ENCODE assay signal across 17 mouse cellular contexts in genomic region chr2:75445189-75445588, GRCm38 (mm10).
DNase-seq lines count a peak whose midpoint lies in the region; TF ChIP-seq lines count a peak whose summit lies in the region.
"Had no signal": no experiment of that assay in that cellular context is flagged by ENCODE, and none has a peak within 500 bp of the region (broad histone marks: within the 10 kb centered on the region; RNA-seq: fewer than 3 reads in every experiment).

No protein-coding gene starts in this region.

- peak; percentile 65 for DNase-seq in MEL (ENCODE audit: low read depth, low spot score)
- no peak for DNase-seq in retina, postnatal 1 day
- DNase-seq: adrenal gland, adult 2 months; adrenal gland, adult 8-10 months; adrenal gland, postnatal 10 days; adrenal gland, postnatal 14 days; adrenal gland, postnatal 25 days; adrenal gland, postnatal 36 days; B cell, adult 2 months; cerebellum, adult 11 months; cerebellum, adult 11-12 months; cerebellum, adult 18-20 months; cerebellum, adult 2 months; cerebellum, adult 8-10 months had no signal

- TF ChIP-seq CTCF in MEL (IDR thresholded peaks at IDR 0.05 in 2 of 3, conservative IDR thresholded peaks at IDR 0.05 in 1 of 3; ENCODE audit: control insufficient read depth in 1 of 3, insufficient read depth in 1 of 3, low read depth in 2 of 3, low read length in 3 of 3, poor library complexity in 1 of 3, severe bottlenecking in 1 of 3), result no peak

- H3K36me3 ChIP-seq in MEL (ENCODE audit: control insufficient read depth in 1 of 2, insufficient read depth in 2 of 2, low read length in 2 of 2), result peaks cover 0 to 61% of the 10 kb centered on the region in 2 experiments; a peak in 2 of 4 replicates
- H3K36me3 ChIP-seq: G1E had no signal

- H3K9ac ChIP-seq in MEL (ENCODE audit: control insufficient read depth, low read depth, low read length, poor library complexity, severe bottlenecking), result peak overlapping the region; percentile 40

- H3K27ac ChIP-seq in MEL (ENCODE audit: control insufficient read depth, low read depth, low read length), result peak overlapping the region; percentile 79

- no peaks in the 10 kb centered on the region for H3K27me3 ChIP-seq in MEL (ENCODE audit: control insufficient read depth in 1 of 2, insufficient read depth in 2 of 2, low read length in 2 of 2)
- H3K27me3 ChIP-seq: CH12.LX, Patski had no signal

- no peaks in the 10 kb centered on the region for H3K9me3 ChIP-seq in MEL (replicated peaks; ENCODE audit: insufficient read depth, low read length)
- H3K9me3 ChIP-seq: G1E had no signal

- H3K79me2 ChIP-seq in MEL (ENCODE audit: control insufficient read depth, insufficient read depth, low read length, poor library complexity), result no peaks in the 10 kb centered on the region

- peak in 1 of 2 experiments; percentile 51; a peak in 2 of 4 replicates for TF ChIP-seq POLR2A in MEL (IDR thresholded peaks at IDR 0.05; ENCODE audit: control insufficient read depth in 1 of 2, insufficient read depth in 1 of 2, low read depth in 1 of 2, low read length in 2 of 2, poor library complexity in 1 of 2)

- H3K4me3 ChIP-seq in MEL (ENCODE audit: control insufficient read depth in 1 of 2, insufficient read depth in 1 of 2, low read depth in 2 of 2, low read length in 2 of 2), result no peak overlapping the region

- peak; percentile 59 to 79 for TF ChIP-seq EP300 in MEL (IDR thresholded peaks at IDR 0.05; ENCODE audit: low read depth in 1 of 2, low read length in 2 of 2)

- no peak for TF ChIP-seq RAD21 in MEL (IDR thresholded peaks at IDR 0.05; ENCODE audit: low read depth, low read length)

- H3K4me1 ChIP-seq in MEL (ENCODE audit: control insufficient read depth in 1 of 2, insufficient read depth in 2 of 2, low read length in 2 of 2), result peaks cover 19 to 29% of the 10 kb centered on the region in 2 experiments

TF ChIP-seq in MEL, 35 proteins besides CTCF, POLR2A, EP300 and RAD21:
- TF ChIP-seq MAFK (IDR thresholded peaks at IDR 0.05; ENCODE audit: borderline replicate concordance, low read depth, low read length) (no peak), ZNF384 (IDR thresholded peaks at IDR 0.05; ENCODE audit: low read depth, low read length) (no peak), USF2 (IDR thresholded peaks at IDR 0.05; ENCODE audit: borderline replicate concordance in 1 of 2, insufficient read depth in 1 of 2, low read depth in 1 of 2, low read length in 2 of 2) (no peak), UBTF (IDR thresholded peaks at IDR 0.05; ENCODE audit: borderline replicate concordance, insufficient read depth, low read depth, low read length) (no peak), NRF1 (IDR thresholded peaks at IDR 0.05; ENCODE audit: insufficient read depth, low read depth, low read length, poor library complexity, severe bottlenecking) (no peak), MYC (IDR thresholded peaks at IDR 0.05; ENCODE audit: low read depth, low read length) (no peak), ETS1 (IDR thresholded peaks at IDR 0.05; ENCODE audit: low read depth, low read length) (peak; percentile 29; the same call in 1 of the 2 replicates), ELF1 (IDR thresholded peaks at IDR 0.05; ENCODE audit: low read depth, low read length) (peak; percentile 63; the same call in 1 of the 2 replicates), SMC3 (IDR thresholded peaks at IDR 0.05; ENCODE audit: low read depth, low read length) (no peak), POLR2AphosphoS5 (IDR thresholded peaks at IDR 0.05; ENCODE audit: borderline replicate concordance, low read depth, low read length) (no peak), NELFE (IDR thresholded peaks at IDR 0.05; ENCODE audit: low read depth, low read length) (no peak), HCFC1 (IDR thresholded peaks at IDR 0.05; ENCODE audit: low read depth, low read length) (no peak), MEF2A (IDR thresholded peaks at IDR 0.05; ENCODE audit: extremely low read depth, insufficient replicate concordance, low read depth, low read length, poor library complexity, severe bottlenecking) (no peak), SIN3A (IDR thresholded peaks at IDR 0.05; ENCODE audit: low read length) (peak; percentile 59), MAX (IDR thresholded peaks at IDR 0.05; ENCODE audit: low read length) (no peak), RCOR1 (IDR thresholded peaks at IDR 0.05; ENCODE audit: low read depth, low read length) (peak; percentile 58; the same call in 1 of the 2 replicates), ZC3H11A (IDR thresholded peaks at IDR 0.05; ENCODE audit: low read depth, low read length) (no peak), POLR2AphosphoS2 (IDR thresholded peaks at IDR 0.05; ENCODE audit: low read length) (no peak), GATA1 (IDR thresholded peaks at IDR 0.05; ENCODE audit: low read depth, low read length) (peak; percentile 30; the same call in 1 of the 2 replicates), USF1 (IDR thresholded peaks at IDR 0.05; ENCODE audit: low read depth, low read length) (no peak), MAZ (IDR thresholded peaks at IDR 0.05; ENCODE audit: low read depth, low read length) (no peak), TBP (IDR thresholded peaks at IDR 0.05; ENCODE audit: low read depth, low read length) (peak; percentile 22; the same call in 1 of the 2 replicates)
